Mouse (Mus musculus) bone marrow macrophage, adult 2 months (primary cell): ENCODE measurements around the gene Camk1d.

Experiments
- CTCF ChIP-seq: IDR thresholded peaks from 2 replicates; pipeline ENCODE4 v1.5.1; 2012; ENCODE audit warnings: low read depth, mild to moderate bottlenecking, low read length, moderate library complexity
- POLR2A ChIP-seq: IDR thresholded peaks from 2 replicates; pipeline ENCODE4 v1.6.1; 2012; ENCODE audit warnings: mild to moderate bottlenecking, low read depth, low read length, borderline replicate concordance

GRCm38 (mm10) chr2:5513621-5514020 is 200.7 kb downstream of the Camk1d start:
- no peak for TF ChIP-seq CTCF
- no peak for TF ChIP-seq POLR2A
